Mouse (Mus musculus) kidney, postnatal 10 days (tissue): ENCODE data around the gene Neurog3.
A peak's percentile ranks its signal among the peaks of the same experiment; 100 is the strongest.

Source experiments
- DNase-seq: peaks from one replicate; pipeline ENCODE4 v3.0.0; 2021; ENCODE audit warnings: mixed read lengths

The Neurog3 gene

GRCm38 (mm10) chr10:62132691-62133281 is at the start of gene Neurog3:
Neurog3 (plus strand) TSS chr10:62133090.
- DNase-seq, result peak; percentile 35

GRCm38 (mm10) chr10:62086044-62086443 is 46.8 kb upstream of the Neurog3 start:
- no peak for DNase-seq

DNA sequence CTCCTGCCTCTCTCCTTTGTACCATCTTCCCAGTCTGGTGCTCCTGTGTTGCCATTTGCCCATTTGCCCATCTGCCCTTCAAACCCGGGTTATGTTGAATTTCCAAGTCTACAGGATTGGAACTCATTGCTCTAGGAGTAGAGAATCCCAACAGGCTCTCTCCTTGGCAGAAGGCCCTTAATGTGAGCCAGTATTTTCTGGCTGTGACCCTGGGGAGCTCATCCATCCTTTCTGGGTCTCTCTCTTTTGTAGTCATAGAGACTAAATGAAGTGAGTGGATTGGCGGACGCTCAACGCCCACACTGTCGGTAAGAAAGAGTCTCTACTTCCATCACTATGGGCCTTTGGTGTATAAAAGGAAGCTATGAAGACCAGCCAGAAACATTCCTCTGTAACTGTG is 46.1 kb upstream of the Neurog3 start:
- DNase-seq, result no peak

GRCm38 (mm10) chr10:62088411-62088810 is 44.5 kb upstream of the Neurog3 start:
- no peak for DNase-seq

DNA sequence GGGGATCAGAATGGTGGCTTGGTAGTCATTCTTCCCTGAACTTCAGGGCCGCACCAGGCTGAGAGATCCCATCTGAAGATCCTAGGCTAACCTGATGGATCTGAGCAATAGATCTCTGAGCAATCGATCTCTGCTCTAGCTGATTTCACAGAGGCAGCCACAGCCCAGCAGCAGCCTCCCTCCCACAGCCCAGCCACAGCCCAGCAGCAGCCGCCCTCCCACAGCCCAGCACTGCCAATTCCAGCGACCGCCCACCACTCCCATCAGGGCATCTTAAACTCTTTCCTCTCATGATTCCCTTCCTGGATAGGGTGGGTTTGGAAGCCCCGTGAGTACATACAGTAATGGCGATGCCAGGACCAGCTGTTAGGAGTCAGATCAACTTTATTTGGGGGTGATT is 43.8 kb upstream of the Neurog3 start:
- no peak for DNase-seq

- DNase-seq, result no peak
These were observed 43.4 kb upstream of the Neurog3 start for GRCm38 (mm10) chr10:62089486-62089885.

GRCm38 (mm10) chr10:62093903-62094302 is 39.0 kb upstream of the Neurog3 start:
- DNase-seq, result no peak

DNA sequence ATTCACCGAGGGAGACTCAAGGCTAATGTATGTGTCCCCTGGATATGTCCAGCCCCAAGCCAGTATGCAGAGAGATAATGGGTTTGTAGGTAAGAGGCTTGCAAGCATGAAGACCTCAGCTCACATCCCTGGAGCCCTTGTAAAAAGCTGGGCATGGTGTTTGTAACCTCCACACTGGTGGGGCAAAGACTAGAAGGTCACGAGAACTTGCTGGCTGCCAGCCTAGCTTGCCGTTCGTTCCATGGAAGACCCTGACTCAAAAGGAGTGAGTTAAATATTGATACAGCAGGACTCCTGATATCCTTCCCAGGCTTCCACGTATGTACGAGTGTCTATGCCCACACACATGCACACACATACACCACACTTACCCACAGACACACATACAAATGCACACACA is 38.5 kb upstream of the Neurog3 start:
- no peak for DNase-seq

GRCm38 (mm10) chr10:62099749-62100403 is 33.0 kb upstream of the Neurog3 start:
- no peak for DNase-seq

DNA sequence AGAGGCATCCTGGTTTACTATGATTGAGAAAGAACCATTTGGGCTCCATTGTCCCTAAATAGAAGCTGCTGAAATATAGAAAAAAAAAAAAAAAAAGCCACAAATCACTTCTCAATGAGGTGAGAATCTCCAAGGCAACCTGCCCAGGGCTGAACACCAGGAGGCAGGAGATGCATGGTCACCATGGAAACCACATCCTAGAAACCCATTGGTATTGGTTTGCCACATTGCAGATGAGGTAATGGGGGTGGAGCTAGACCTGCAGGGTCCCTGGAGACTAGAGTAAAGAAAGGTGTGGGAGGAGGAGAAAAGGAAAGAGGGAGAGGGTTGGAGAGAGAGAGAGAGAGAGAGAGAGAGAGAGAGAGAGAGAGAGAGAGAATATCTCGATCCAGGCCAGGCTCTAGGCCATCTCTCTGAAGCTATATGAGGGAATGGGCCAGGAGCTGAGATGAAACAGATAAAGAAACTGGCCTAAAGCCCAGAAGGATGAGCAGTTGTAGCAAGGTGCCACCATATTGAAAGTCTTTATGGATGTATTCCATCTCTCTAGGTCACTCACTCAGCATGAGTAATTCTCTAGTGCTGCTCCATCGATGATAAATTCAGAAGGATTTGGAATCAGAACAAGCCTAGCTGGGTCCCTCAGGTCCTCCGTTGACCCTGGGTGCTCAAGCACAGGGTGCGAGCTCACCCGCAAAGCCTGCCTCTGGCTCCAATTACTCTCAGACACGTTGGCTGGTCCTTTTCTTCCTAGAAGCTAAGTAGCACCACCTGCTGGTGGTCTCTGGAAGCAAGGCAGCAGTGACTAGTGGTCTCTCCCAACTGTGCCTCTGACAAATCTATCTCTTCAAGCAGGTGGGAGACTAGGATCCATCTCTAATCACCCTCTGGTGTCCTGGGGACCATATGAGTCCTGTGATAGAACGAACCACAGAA is 31.1 kb upstream of the Neurog3 start:
- DNase-seq, result peak; percentile 90

DNA sequence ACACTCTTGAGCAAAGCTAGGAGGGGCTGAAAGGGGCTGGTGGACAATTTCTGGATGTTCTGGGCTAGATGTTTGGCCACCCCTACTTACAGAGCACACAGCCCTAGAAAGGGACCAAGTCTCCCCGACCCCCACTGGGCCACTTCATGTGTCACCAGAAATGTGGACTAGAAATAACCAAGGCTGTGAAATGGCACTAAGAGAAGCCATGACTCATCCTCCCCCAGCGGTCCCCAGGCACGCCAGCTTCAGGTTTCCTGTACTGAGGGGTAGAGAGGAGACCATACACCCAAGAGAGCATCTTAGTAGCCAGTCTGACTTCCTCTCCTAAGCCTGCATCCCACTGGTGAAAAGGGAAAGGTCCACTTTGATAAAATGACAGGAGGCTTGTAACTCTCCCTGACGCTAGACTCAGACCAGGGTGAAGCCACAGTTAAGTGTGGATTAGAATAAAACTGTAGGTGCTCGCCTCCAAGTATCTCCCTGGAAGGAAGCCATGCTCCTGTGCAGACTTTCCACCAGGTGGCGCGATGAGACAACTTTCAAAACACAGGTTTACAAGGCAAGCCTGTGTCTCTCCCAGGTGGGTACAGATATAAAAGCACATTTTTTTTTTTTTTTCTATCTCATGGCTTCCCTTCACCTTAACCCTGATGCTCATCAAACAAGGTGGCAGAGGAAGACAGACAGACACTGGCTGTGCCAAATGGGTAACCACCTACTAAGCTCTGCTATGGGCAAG is 27.9 kb upstream of the Neurog3 start:
- peak; percentile 82 for DNase-seq

DNA sequence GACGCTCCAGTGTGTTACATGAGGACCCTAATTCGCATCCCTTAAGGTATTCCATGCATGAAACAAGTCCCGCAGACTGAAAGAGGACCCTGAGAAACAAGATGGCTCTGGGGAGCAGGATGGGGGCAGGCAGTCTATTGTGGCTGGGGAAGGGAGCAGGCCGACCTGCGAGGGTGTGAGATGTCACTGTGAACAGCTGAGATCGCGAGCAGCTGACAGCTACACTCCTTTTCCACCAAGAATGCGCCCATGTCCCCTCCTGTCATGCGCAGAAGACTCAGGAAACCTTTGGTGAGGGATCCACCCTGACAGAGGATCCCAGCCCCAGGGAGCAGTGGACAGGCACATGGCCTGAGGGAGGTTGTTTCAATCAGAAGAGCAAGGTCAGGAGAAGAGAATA is 25.8 kb upstream of the Neurog3 start:
- no peak for DNase-seq

GRCm38 (mm10) chr10:62110504-62111206 is 22.2 kb upstream of the Neurog3 start:
- DNase-seq, result peak; percentile 91

GRCm38 (mm10) chr10:62111207-62111576 is 21.7 kb upstream of the Neurog3 start:
- no peak for DNase-seq

GRCm38 (mm10) chr10:62113865-62114647 is 18.8 kb upstream of the Neurog3 start:
- DNase-seq, result no peak

- no peak for DNase-seq
These were observed 5.8 kb upstream of the Neurog3 start for GRCm38 (mm10) chr10:62127137-62127536.

DNA sequence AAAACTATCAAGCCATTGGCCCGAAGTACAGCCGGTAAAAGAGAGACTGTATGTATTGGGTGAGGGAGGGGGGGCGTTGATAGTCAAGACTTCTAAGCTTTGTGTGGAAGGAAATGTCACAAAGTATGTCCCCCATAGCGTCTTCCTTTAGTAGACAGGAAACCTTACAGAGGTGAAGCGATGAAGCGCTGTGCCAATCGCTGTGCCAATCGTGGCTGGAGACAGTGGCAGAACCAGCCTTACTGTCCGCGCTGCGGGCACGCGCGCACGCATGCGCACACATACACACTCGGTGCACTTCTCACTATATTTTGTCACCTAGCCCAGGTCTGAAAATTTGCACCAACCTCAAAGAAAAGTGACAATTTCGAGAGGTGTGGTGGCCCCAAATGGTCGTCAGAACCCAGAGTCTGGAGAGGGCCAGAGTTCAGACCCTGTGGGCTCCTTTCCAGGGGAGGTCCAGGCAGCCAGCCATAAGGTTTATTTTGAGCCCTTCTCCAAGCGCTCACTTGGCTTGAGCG is 5.1 kb upstream of the Neurog3 start:
- DNase-seq, result no peak

- DNase-seq, result no peak
These were observed 4.5 kb upstream of the Neurog3 start for GRCm38 (mm10) chr10:62128316-62128951.

- no peak for DNase-seq
These were observed 3.0 kb downstream of the Neurog3 start for GRCm38 (mm10) chr10:62135696-62136470.

- no peak for DNase-seq
These were observed 4.3 kb downstream of the Neurog3 start for GRCm38 (mm10) chr10:62137150-62137549.
